Mouse (Mus musculus): Measurements from ENCODE around the gene C1ql4. TPM values are rescaled to one million over a fixed set of nuclear protein-coding genes. Genes with fewer than 3 reads are reported as not detected.
"Not testable (repeated sequence)": the region's sequence is repeated elsewhere in the genome, so short reads cannot be mapped to it uniquely, and the experiment has no call there.

The C1ql4 gene
- polyA plus RNA-seq, 1 experiment from 2014 or later, result 0.33 TPM

- no peak overlapping the region for H3K4me2 ChIP-seq (replicated peaks)
- H3K4me1 ChIP-seq, result peaks cover 8% of the 10 kb centered on the region
- no peak for ATAC-seq (replicated peaks)
- no peak overlapping the region for H3K27ac ChIP-seq (replicated peaks)
- H3K27me3 ChIP-seq, result peaks cover 34% of the 10 kb centered on the region
- no peaks in the 10 kb centered on the region for H3K9me3 ChIP-seq
- H3K36me3 ChIP-seq, result 0 out of 2 replicates have a peak, but pooled peaks cover 3% of the 10 kb centered on the region
- H3K4me3 ChIP-seq, result no peak overlapping the region
- WGBS, result 71% methylated on average over 9 of the region's 9 CpGs
- H3K9ac ChIP-seq (replicated peaks), result no peak overlapping the region
Observed at GRCm38 (mm10) chr15:99083258-99083657, 4.4 kb downstream of the C1ql4 start.

GRCm38 (mm10) chr15:99082840-99083239 lies 4.8 kb downstream of the C1ql4 start:
- H3K4me2 ChIP-seq (replicated peaks), result no peak overlapping the region
- H3K9me3 ChIP-seq, result no peaks in the 10 kb centered on the region
- peaks cover 30% of the 10 kb centered on the region for H3K27me3 ChIP-seq
- no peak overlapping the region for H3K9ac ChIP-seq (replicated peaks)
- 0 out of 2 replicates have a peak, but pooled peaks cover 4% of the 10 kb centered on the region for H3K4me1 ChIP-seq
- H3K4me3 ChIP-seq, result no peak overlapping the region
- H3K27ac ChIP-seq (replicated peaks), result no peak overlapping the region
- ATAC-seq (replicated peaks), result no peak
- 92% methylated on average over 16 of the region's 16 CpGs for WGBS
- H3K36me3 ChIP-seq, result 0 out of 2 replicates have a peak, but pooled peaks cover 3% of the 10 kb centered on the region

- H3K4me3 ChIP-seq, result no peak overlapping the region
- no peaks in the 10 kb centered on the region for H3K9me3 ChIP-seq
- no peak for ATAC-seq (replicated peaks)
- no peak overlapping the region for H3K4me2 ChIP-seq (replicated peaks)
- peaks cover 25% of the 10 kb centered on the region for H3K27me3 ChIP-seq
- H3K4me1 ChIP-seq, result 0 out of 2 replicates have a peak, but pooled peaks cover 4% of the 10 kb centered on the region
- H3K27ac ChIP-seq (replicated peaks), result no peak overlapping the region
- 91% methylated on average over 12 of the region's 12 CpGs for WGBS
- H3K9ac ChIP-seq (replicated peaks), result no peak overlapping the region
- 0 out of 2 replicates have a peak, but pooled peaks cover 3% of the 10 kb centered on the region for H3K36me3 ChIP-seq
Observed at GRCm38 (mm10) chr15:99082322-99082721, 5.3 kb downstream of the C1ql4 start.

- Histone ChIP-seq H3K9me3 (no peaks in the 10 kb centered on the region), H3K36me3 (0 out of 2 replicates have a peak, but pooled peaks cover 3% of the 10 kb centered on the region), H3K27ac (replicated peaks) (no peak overlapping the region), H3K4me1 (peaks cover 15% of the 10 kb centered on the region), H3K9ac (replicated peaks) (no peak overlapping the region), H3K4me3 (no peak overlapping the region), H3K27me3 (no peaks in the 10 kb centered on the region; the same call in 1 of the 2 replicates), H3K4me2 (replicated peaks) (no peak overlapping the region)
- WGBS, result 91% methylated on average over 3 of the region's 3 CpGs
- no peak for ATAC-seq (replicated peaks)
Observed at GRCm38 (mm10) chr15:99079804-99080203, 7.8 kb downstream of the C1ql4 start.

- Histone ChIP-seq H3K9ac (replicated peaks) (no peak overlapping the region), H3K27ac (replicated peaks) (no peak overlapping the region), H3K4me2 (replicated peaks) (no peak overlapping the region), H3K4me1 (peaks cover 20% of the 10 kb centered on the region), H3K9me3 (no peaks in the 10 kb centered on the region), H3K36me3 (0 out of 2 replicates have a peak, but pooled peaks cover 3% of the 10 kb centered on the region), H3K27me3 (no peaks in the 10 kb centered on the region), H3K4me3 (no peak overlapping the region)
- 81% methylated on average over 15 of the region's 15 CpGs for WGBS
- no peak for ATAC-seq (replicated peaks)
Observed at GRCm38 (mm10) chr15:99078181-99078910, 9.3 kb downstream of the C1ql4 start.

- not testable (repeated sequence) for ATAC-seq (replicated peaks); H3K9ac ChIP-seq (replicated peaks); H3K9me3 ChIP-seq; H3K27me3 ChIP-seq; H3K27ac ChIP-seq (replicated peaks); H3K4me3 ChIP-seq; H3K36me3 ChIP-seq
- peak overlapping the region; percentile 92 for H3K4me2 ChIP-seq (replicated peaks)
- 94% methylated on average over 3 of the region's 3 CpGs for WGBS
- H3K4me1 ChIP-seq, result peaks cover 20% of the 10 kb centered on the region
Observed at GRCm38 (mm10) chr15:99076011-99076410, 11.6 kb downstream of the C1ql4 start.

- Histone ChIP-seq H3K36me3 (no peaks in the 10 kb centered on the region), H3K27ac (replicated peaks) (peak overlapping the region; percentile 96), H3K9me3 (no peaks in the 10 kb centered on the region), H3K27me3 (no peaks in the 10 kb centered on the region), H3K4me3 (peak overlapping the region; percentile 51), H3K4me1 (peaks cover 20% of the 10 kb centered on the region), H3K9ac (replicated peaks) (peak overlapping the region; percentile 81), H3K4me2 (replicated peaks) (peak overlapping the region; percentile 92)
- peak; percentile 99 for ATAC-seq (replicated peaks)
- under 1% methylated on average over 44 of the region's 44 CpGs for WGBS
Observed at GRCm38 (mm10) chr15:99074600-99075333, 12.8 kb downstream of the C1ql4 start.

GRCm38 (mm10) chr15:99074019-99074599 lies 13.5 kb downstream of the C1ql4 start, which contains the start of gene Troap:
Gene Troap (plus strand): TSS chr15:99074575.
- H3K9ac ChIP-seq (replicated peaks), result peak within 1 kb of the TSS; percentile 81
- H3K9me3 ChIP-seq, result no peaks in the 10 kb centered on the region
- peaks cover 20% of the 10 kb centered on the region for H3K4me1 ChIP-seq
- H3K4me3 ChIP-seq, result peak within 1 kb of the TSS; percentile 51
- no peaks in the 10 kb centered on the region for H3K36me3 ChIP-seq
- ATAC-seq (replicated peaks), result no peak; the same call in 1 of the 2 replicates
- WGBS, result 20% methylated on average over 9 of the region's 9 CpGs
- no peaks in the 10 kb centered on the region for H3K27me3 ChIP-seq
- peak within 1 kb of the TSS; percentile 92 for H3K4me2 ChIP-seq (replicated peaks)
- H3K27ac ChIP-seq (replicated peaks), result peak within 1 kb of the TSS; percentile 96

GRCm38 (mm10) chr15:99071988-99072387 lies 15.6 kb downstream of the C1ql4 start:
- no peak overlapping the region for H3K27ac ChIP-seq (replicated peaks)
- WGBS, result 81% methylated on average over 1 of the region's 1 CpGs
- H3K27me3 ChIP-seq, result no peaks in the 10 kb centered on the region
- H3K36me3 ChIP-seq, result no peaks in the 10 kb centered on the region
- H3K4me2 ChIP-seq (replicated peaks), result no peak overlapping the region
- no peak overlapping the region for H3K4me3 ChIP-seq
- no peaks in the 10 kb centered on the region for H3K9me3 ChIP-seq
- H3K4me1 ChIP-seq, result peaks cover 16% of the 10 kb centered on the region
- H3K9ac ChIP-seq (replicated peaks), result no peak overlapping the region
- no peak for ATAC-seq (replicated peaks)

GRCm38 (mm10) chr15:99065557-99066165 lies 22.0 kb downstream of the C1ql4 start:
- ATAC-seq (replicated peaks), result no peak
- whole genome bisulfite sequencing, result 85% methylated on average over 12 of the region's 12 CpGs
- H3K4me2 ChIP-seq (replicated peaks), result no peak overlapping the region
- H3K27me3 ChIP-seq, result 0 out of 2 replicates have a peak, but pooled peaks cover 3% of the 10 kb centered on the region
- H3K4me3 ChIP-seq, result no peak overlapping the region
- no peak overlapping the region for H3K27ac ChIP-seq (replicated peaks)
- no peak overlapping the region for H3K9ac ChIP-seq (replicated peaks)
- H3K9me3 ChIP-seq, result no peaks in the 10 kb centered on the region
- H3K4me1 ChIP-seq, result no peaks in the 10 kb centered on the region
- no peaks in the 10 kb centered on the region for H3K36me3 ChIP-seq

- no peak overlapping the region for H3K9ac ChIP-seq (replicated peaks)
Observed at GRCm38 (mm10) chr15:99056332-99056731, 31.3 kb downstream of the C1ql4 start.

More at GRCm38 (mm10) chr15:99056332-99056731, 31.3 kb downstream of the C1ql4 start:
- ATAC-seq (replicated peaks), result no peak
- Histone ChIP-seq H3K4me1 (peaks cover 32% of the 10 kb centered on the region), H3K4me2 (replicated peaks) (peak overlapping the region; percentile 68), H3K9me3 (no peaks in the 10 kb centered on the region), H3K36me3 (no peaks in the 10 kb centered on the region), H3K27me3 (peaks cover 64% of the 10 kb centered on the region), H3K27ac (replicated peaks) (no peak overlapping the region), H3K4me3 (peak overlapping the region; percentile 37)
- WGBS, result 5% methylated on average over 14 of the region's 14 CpGs
